Mouse (Mus musculus) erythroblast, embryonic 14.5 days (primary cell): ENCODE results near the gene Invs.

Experiments used
- GATA1 ChIP-seq: IDR thresholded peaks from 2 replicates; pipeline ENCODE4 v1.6.1; 2012; ENCODE audit warnings: low read length, inconsistent platforms, mixed read lengths
- TAL1 ChIP-seq: IDR thresholded peaks from 3 replicates; pipeline ENCODE4 v1.6.1; 2012; ENCODE audit warnings: low read length, inconsistent platforms, mixed read lengths

DNA sequence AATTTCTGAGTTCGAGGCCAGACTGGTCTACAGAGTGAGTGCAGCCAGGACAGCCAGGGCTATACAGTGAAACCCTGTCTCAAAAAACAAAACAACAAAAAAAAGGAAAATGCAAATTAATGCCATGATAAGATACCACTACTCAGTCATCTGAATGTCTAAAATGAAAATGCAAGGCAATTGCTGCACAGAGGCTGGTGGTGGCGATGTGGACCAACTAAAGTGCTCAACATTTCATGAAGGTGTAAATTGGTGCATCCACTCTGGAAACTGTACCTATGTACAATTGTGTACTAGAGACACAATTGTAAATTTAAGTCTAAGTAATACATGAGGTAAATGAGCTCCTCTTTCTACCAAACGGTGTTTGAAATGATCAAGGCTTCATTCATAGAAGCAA, 36.5 kb downstream of the Invs start:
- TF ChIP-seq GATA1, result no peak
- TF ChIP-seq TAL1, result no peak
